Comparison of ENCODE assay signal across 33 mouse cellular contexts in the genomic region with DNA sequence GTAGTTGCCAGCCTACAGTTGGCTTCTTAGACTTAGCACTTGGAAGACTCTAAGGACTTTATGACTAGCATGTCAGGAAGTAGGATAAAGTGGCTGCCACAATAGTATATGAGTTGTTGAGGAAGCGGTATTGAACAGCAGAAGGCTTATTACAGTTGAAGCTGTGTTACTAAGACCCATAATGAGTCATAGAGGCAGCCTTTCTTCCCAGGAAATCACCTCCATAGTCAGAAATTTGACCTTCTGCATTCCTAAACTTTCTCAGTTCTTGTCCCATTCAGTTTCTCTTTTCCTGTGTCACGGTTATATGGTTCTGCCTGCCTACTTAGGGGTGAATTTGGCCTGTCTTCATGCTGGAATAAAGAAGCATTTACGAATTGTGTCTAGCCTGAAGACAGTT. TPM values are rescaled to one million over a fixed set of nuclear protein-coding genes. Genes with fewer than 3 reads are reported as not detected.
DNase-seq lines count a peak whose midpoint lies in the region; ATAC-seq and TF ChIP-seq lines count a peak whose summit lies in the region.
"Had no signal": no experiment of that assay in that cellular context is flagged by ENCODE, and none has a peak within 500 bp of the region (broad histone marks: within the 10 kb centered on the region; RNA-seq: fewer than 3 reads in every experiment).

No protein-coding gene starts in this region.

- TF ChIP-seq CTCF in kidney, adult 2 months (conservative IDR thresholded peaks at IDR 0.05; ENCODE audit: insufficient read depth, insufficient read length, low read depth, low read length): no peak
- no peak for TF ChIP-seq CTCF in cortical plate, adult 2 months (IDR thresholded peaks at IDR 0.05; ENCODE audit: extremely low read depth, insufficient read depth, low read length)

- ATAC-seq in midbrain, embryonic 12.5 days (ENCODE audit: low FRiP score, low read depth): no peak
- ATAC-seq in midbrain, embryonic 11.5 days (ENCODE audit: low FRiP score): no peak
- ATAC-seq: forebrain, embryonic 13.5 days; forebrain, embryonic 16.5 days; hindbrain, postnatal 0 days; inflammation-experienced regulatory T-cells, adult 6 months had no signal

- DNase-seq in kidney, adult 2 months: no peak
- no peak for DNase-seq in kidney, postnatal 14 days
- DNase-seq in midbrain, embryonic 11.5 days (ENCODE audit: low spot score, missing footprints): no peak
- DNase-seq in limb, embryonic 10.5 days (ENCODE audit: low spot score): no peak
- no peak for DNase-seq in cerebellum, adult 8-10 months
- DNase-seq: adrenal gland, postnatal 10 days; adrenal gland, postnatal 36 days; B cell, adult 2 months; cerebellum, adult 18-20 months; cerebellum, adult 9-11 months; cerebellum, postnatal 25 days; embryo, embryonic 11 days; gastrocnemius, adult 2 months; gastrocnemius, postnatal 14 days; heart, adult 18-20 months; heart, postnatal 10 days; heart, postnatal 36 days had no signal

- H3K4me2 ChIP-seq in midbrain, embryonic 12.5 days (replicated peaks): no peak overlapping the region
- no peak overlapping the region for H3K4me2 ChIP-seq in midbrain, embryonic 11.5 days
- H3K4me2 ChIP-seq: embryonic facial prominence, embryonic 13.5 days; forebrain, embryonic 13.5 days; heart, embryonic 12.5 days; heart, embryonic 15.5 days; hindbrain, embryonic 14.5 days had no signal

- no peak overlapping the region for H3K4me3 ChIP-seq in kidney, adult 2 months (ENCODE audit: insufficient read depth, low read depth, low read length)
- H3K4me3 ChIP-seq in midbrain, embryonic 12.5 days: no peak overlapping the region
- no peak overlapping the region for H3K4me3 ChIP-seq in midbrain, embryonic 11.5 days (ENCODE audit: low read depth, low read length)
- no peak overlapping the region for H3K4me3 ChIP-seq in cortical plate, adult 2 months (ENCODE audit: insufficient read depth, low read length)
- H3K4me3 ChIP-seq in limb, embryonic 10.5 days: no peak overlapping the region
- H3K4me3 ChIP-seq: embryonic facial prominence, embryonic 10.5 days; embryonic facial prominence, embryonic 13.5 days; forebrain, embryonic 10.5 days; forebrain, embryonic 13.5 days; gastrocnemius, adult 2 months; heart, embryonic 12.5 days; heart, embryonic 15.5 days; hindbrain, embryonic 10.5 days had no signal

- peaks cover 3% of the 10 kb centered on the region; the same call in 1 of the 2 replicates for H3K4me1 ChIP-seq in kidney, adult 2 months (ENCODE audit: control insufficient read depth, insufficient read depth, low read length)
- no peaks in the 10 kb centered on the region for H3K4me1 ChIP-seq in midbrain, embryonic 12.5 days
- no peaks in the 10 kb centered on the region for H3K4me1 ChIP-seq in midbrain, embryonic 11.5 days (ENCODE audit: control insufficient read depth, insufficient read depth, low read length)
- peaks cover 5% of the 10 kb centered on the region; the same call in 1 of the 2 replicates for H3K4me1 ChIP-seq in cortical plate, adult 2 months (ENCODE audit: control insufficient read depth, insufficient read depth, low read length)
- H3K4me1 ChIP-seq in limb, embryonic 10.5 days: no peaks in the 10 kb centered on the region
- H3K4me1 ChIP-seq: embryonic facial prominence, embryonic 10.5 days; embryonic facial prominence, embryonic 13.5 days; forebrain, embryonic 10.5 days; forebrain, embryonic 13.5 days; heart, embryonic 12.5 days; heart, embryonic 15.5 days; hindbrain, embryonic 10.5 days had no signal

- H3K9me3 ChIP-seq in midbrain, embryonic 12.5 days: no peaks in the 10 kb centered on the region
- no peaks in the 10 kb centered on the region for H3K9me3 ChIP-seq in midbrain, embryonic 11.5 days (ENCODE audit: control insufficient read depth, low read length)
- no peaks in the 10 kb centered on the region for H3K9me3 ChIP-seq in limb, embryonic 10.5 days (replicated peaks)
- H3K9me3 ChIP-seq: embryonic facial prominence, embryonic 10.5 days; embryonic facial prominence, embryonic 13.5 days; forebrain, embryonic 10.5 days; forebrain, embryonic 13.5 days; G1E; heart, embryonic 12.5 days; heart, embryonic 15.5 days; hindbrain, embryonic 10.5 days had no signal

- 62% methylated on average over 3 of the region's 3 CpGs for WGBS in kidney, adult 2 months
- WGBS in midbrain, embryonic 12.5 days: 89% methylated on average over 3 of the region's 3 CpGs
- WGBS in midbrain, embryonic 11.5 days: 87% methylated on average over 3 of the region's 3 CpGs
- 86% methylated on average over 3 of the region's 3 CpGs for WGBS in limb, embryonic 10.5 days

- no peak for TF ChIP-seq POLR2A in kidney, adult 2 months (IDR thresholded peaks at IDR 0.05; ENCODE audit: low read depth, low read length)
- no peak for TF ChIP-seq POLR2A in cortical plate, adult 2 months (IDR thresholded peaks at IDR 0.05; ENCODE audit: extremely low read depth, insufficient read depth, low read length)

- peak overlapping the region; percentile 31; the same call in 1 of the 2 replicates for H3K27ac ChIP-seq in kidney, adult 2 months (ENCODE audit: insufficient read depth, low read depth, low read length)
- H3K27ac ChIP-seq in midbrain, embryonic 12.5 days (replicated peaks): 0 out of 2 replicates have a peak overlapping the region, but pooled peaks have one; percentile 3
- no peak overlapping the region for H3K27ac ChIP-seq in midbrain, embryonic 11.5 days (ENCODE audit: low read depth, low read length)
- H3K27ac ChIP-seq in cortical plate, adult 2 months (ENCODE audit: insufficient read depth, low read length): peak overlapping the region; percentile 76; the same call in 1 of the 2 replicates
- H3K27ac ChIP-seq in limb, embryonic 10.5 days: no peak overlapping the region
- H3K27ac ChIP-seq: embryonic facial prominence, embryonic 10.5 days; embryonic facial prominence, embryonic 13.5 days; forebrain, embryonic 10.5 days; forebrain, embryonic 13.5 days; gastrocnemius, adult 2 months; heart, embryonic 15.5 days; hindbrain, embryonic 10.5 days; hindbrain, embryonic 14.5 days; hindbrain, postnatal 0 days had no signal

- peaks cover 3% of the 10 kb centered on the region for H3K36me3 ChIP-seq in kidney, adult 2 months (ENCODE audit: control insufficient read depth, insufficient read depth, low read length)
- peaks cover 63% of the 10 kb centered on the region for H3K36me3 ChIP-seq in midbrain, embryonic 12.5 days
- H3K36me3 ChIP-seq in midbrain, embryonic 11.5 days (ENCODE audit: control insufficient read depth, insufficient read depth, low read length): peaks cover 3% of the 10 kb centered on the region; the same call in 1 of the 2 replicates
- H3K36me3 ChIP-seq in limb, embryonic 10.5 days: peaks cover 79% of the 10 kb centered on the region

- H3K9ac ChIP-seq in midbrain, embryonic 12.5 days (replicated peaks): no peak overlapping the region
- no peak overlapping the region for H3K9ac ChIP-seq in midbrain, embryonic 11.5 days (ENCODE audit: low read length)
- H3K9ac ChIP-seq: embryonic facial prominence, embryonic 13.5 days; forebrain, embryonic 13.5 days; heart, embryonic 12.5 days; heart, embryonic 15.5 days; hindbrain, embryonic 14.5 days had no signal

- H3K27me3 ChIP-seq in kidney, adult 2 months (replicated peaks; ENCODE audit: control insufficient read depth, insufficient read depth, low read length): no peaks in the 10 kb centered on the region
- H3K27me3 ChIP-seq in midbrain, embryonic 12.5 days: no peaks in the 10 kb centered on the region
- no peaks in the 10 kb centered on the region for H3K27me3 ChIP-seq in midbrain, embryonic 11.5 days (ENCODE audit: control insufficient read depth, insufficient read depth, low read length)
- no peaks in the 10 kb centered on the region for H3K27me3 ChIP-seq in limb, embryonic 10.5 days (ENCODE audit: low read depth, poor library complexity, severe bottlenecking)
- H3K27me3 ChIP-seq: CH12.LX; embryonic facial prominence, embryonic 13.5 days; forebrain, embryonic 13.5 days; heart, embryonic 12.5 days; heart, embryonic 15.5 days had no signal

RNA-seq across cellular contexts. Expression of gene 1700003F12Rik, which starts 29.9 kb away (rescaled TPM):
- 0.29 and 0.52 TPM in 2 replicates for polyA plus RNA-seq in kidney, adult 2 months (2012; rRNA removed)
- 2.2 and 3.3 TPM in 2 replicates for polyA plus RNA-seq in midbrain, embryonic 12.5 days (2016; fragmentation: Nextera tagmentation; extraction: Ambion mirVana)
- 2.4 and 2.6 TPM in 2 replicates for polyA plus RNA-seq in midbrain, embryonic 11.5 days (2014; fragmentation: Nextera tagmentation; extraction: Ambion mirVana)
- polyA plus RNA-seq in cortical plate, adult 2 months (2012; rRNA removed): 0.94 and 1.0 TPM in 2 replicates
- polyA plus RNA-seq in limb, embryonic 10.5 days (2016; fragmentation: Nextera tagmentation; extraction: Ambion mirVana): 1.1 and 1.6 TPM in 2 replicates
- polyA plus RNA-seq: G1E; inflammation-experienced regulatory T-cells, adult 6 months had no signal

RNA-seq across cellular contexts. Expression of gene Actl10, which starts 34.6 kb away (rescaled TPM):
- polyA plus RNA-seq in kidney, adult 2 months (2012; rRNA removed): 0.05 TPM in 1 of 2 replicates, not detected in the other
- 0.60 and 1.1 TPM in 2 replicates for polyA plus RNA-seq in midbrain, embryonic 12.5 days (2016; fragmentation: Nextera tagmentation; extraction: Ambion mirVana)
- polyA plus RNA-seq in midbrain, embryonic 11.5 days (2014; fragmentation: Nextera tagmentation; extraction: Ambion mirVana): not detected in 2 replicates
- not detected in 2 replicates for polyA plus RNA-seq in cortical plate, adult 2 months (2012; rRNA removed)
- polyA plus RNA-seq in limb, embryonic 10.5 days (2016; fragmentation: Nextera tagmentation; extraction: Ambion mirVana): 0.16 and 0.28 TPM in 2 replicates
- polyA plus RNA-seq: frontal cortex, adult 2 months; G1E; hindbrain, postnatal 0 days; inflammation-experienced regulatory T-cells, adult 6 months had no signal

RNA-seq across cellular contexts. Expression of gene Necab3, which starts 41.7 kb away (rescaled TPM):
- polyA plus RNA-seq in kidney, adult 2 months (2012; rRNA removed): 1.5 and 1.8 TPM in 2 replicates
- 11.9 and 12.3 TPM in 2 replicates for polyA plus RNA-seq in midbrain, embryonic 12.5 days (2016; fragmentation: Nextera tagmentation; extraction: Ambion mirVana)
- 6.1 and 6.9 TPM in 2 replicates for polyA plus RNA-seq in midbrain, embryonic 11.5 days (2014; fragmentation: Nextera tagmentation; extraction: Ambion mirVana)
- polyA plus RNA-seq in cortical plate, adult 2 months (2012; rRNA removed): 122 and 131 TPM in 2 replicates
- polyA plus RNA-seq in limb, embryonic 10.5 days (2016; fragmentation: Nextera tagmentation; extraction: Ambion mirVana): 2.0 and 2.1 TPM in 2 replicates

RNA-seq across cellular contexts. Expression of gene E2f1, which starts 52.7 kb away (rescaled TPM):
- 3.6 and 4.1 TPM in 2 replicates for polyA plus RNA-seq in kidney, adult 2 months (2012; rRNA removed)
- 36.0 and 41.1 TPM in 2 replicates for polyA plus RNA-seq in midbrain, embryonic 12.5 days (2016; fragmentation: Nextera tagmentation; extraction: Ambion mirVana)
- polyA plus RNA-seq in midbrain, embryonic 11.5 days (2014; fragmentation: Nextera tagmentation; extraction: Ambion mirVana): 14.5 and 15.3 TPM in 2 replicates
- 14.2 and 15.2 TPM in 2 replicates for polyA plus RNA-seq in cortical plate, adult 2 months (2012; rRNA removed)
- 25.4 and 27.3 TPM in 2 replicates for polyA plus RNA-seq in limb, embryonic 10.5 days (2016; fragmentation: Nextera tagmentation; extraction: Ambion mirVana)

Comparison
In these comparisons a context has a peak if more than half of its experiments do, and no peak if none do; other contexts are left out.
1. H3K27ac ChIP-seq: peak in kidney, adult 2 months (single experiment), midbrain, embryonic 12.5 days (single experiment) and cortical plate, adult 2 months (single experiment); none in midbrain, embryonic 11.5 days (single experiment) and limb, embryonic 10.5 days (single experiment).